Mouse (Mus musculus) thymus, adult 2 months (tissue): ENCODE data around the gene Zfp148.

ENCODE experiments used
- CTCF ChIP-seq: fragments of 200-500 bp; IDR thresholded peaks from 2 replicates; pipeline ENCODE4 v1.5.1; 2012; ENCODE audit warnings: mild to moderate bottlenecking, control low read depth, low read length, moderate library complexity, borderline replicate concordance; ENCODE audit not compliant: control insufficient read depth, poor library complexity, insufficient read depth; ENCODE audit errors: extremely low read depth
- POLR2A ChIP-seq: fragments of 200-500 bp; IDR thresholded peaks from 2 replicates; pipeline ENCODE4 v1.6.1; 2012; ENCODE audit warnings: mild to moderate bottlenecking, low read length, control low read depth, moderate library complexity; ENCODE audit not compliant: control insufficient read depth, poor library complexity, insufficient read depth; ENCODE audit errors: extremely low read depth

GRCm38 (mm10) chr16:33512555-33512954 lies 131.9 kb downstream of the Zfp148 start:
- TF ChIP-seq POLR2A (no peak), CTCF (no peak)
